Mouse (Mus musculus) embryonic facial prominence, embryonic 14.5 days (tissue): ENCODE data around the gene Sh3bp4. TPM values are rescaled to one million over a fixed set of nuclear protein-coding genes. Genes with fewer than 3 reads are reported as not detected.
A peak's percentile ranks its signal among the peaks of the same experiment; 100 is the strongest.

Experiments
- ATAC-seq: fragments of 200-750 bp; cut with Nextera tagmentation; 2 replicates; pipeline ENCODE4 v1.8.0; 2017; ENCODE audit warnings: low read depth, moderate number of reproducible peaks, moderate TSS enrichment
- DNase-seq: peaks from one replicate; pipeline ENCODE4 v3.0.0-alpha.2; 2015; ENCODE audit warnings: low spot score
- H3K27ac ChIP-seq: fragments of 300-500 bp; sonication (generic); replicated peaks from 2 replicates; pipeline ENCODE4 v1.5.1; 2014; ENCODE audit warnings: low read depth, mild to moderate bottlenecking, low read length, moderate library complexity
- H3K27me3 ChIP-seq: fragments of 300-500 bp; sonication (generic); replicated peaks from 2 replicates; pipeline ENCODE4 v1.6.1; 2014; ENCODE audit warnings: low read length; ENCODE audit not compliant: control insufficient read depth, insufficient read depth
- H3K36me3 ChIP-seq: fragments of 300-500 bp; sonication (generic); 2 replicates; pipeline ENCODE4 v1.6.1; 2014; ENCODE audit warnings: low read length, mixed read lengths; ENCODE audit not compliant: control insufficient read depth, insufficient read depth
- H3K4me1 ChIP-seq: fragments of 300-500 bp; sonication (generic); 2 replicates; pipeline ENCODE4 v1.6.1; 2014; ENCODE audit warnings: antibody characterized with exemption, low read length; ENCODE audit not compliant: control insufficient read depth, insufficient read depth
- H3K4me2 ChIP-seq: fragments of 300-500 bp; sonication (generic); 2 replicates; pipeline ENCODE4 v1.6.1; 2014; ENCODE audit warnings: low read depth, mild to moderate bottlenecking, low read length, moderate library complexity, mixed read lengths
- H3K4me3 ChIP-seq: fragments of 300-500 bp; sonication (generic); 2 replicates; pipeline ENCODE4 v1.5.1; 2014; ENCODE audit warnings: low read depth, mild to moderate bottlenecking, low read length
- H3K9ac ChIP-seq: fragments of 300-500 bp; sonication (generic); 2 replicates; pipeline ENCODE4 v1.6.1; 2014; ENCODE audit warnings: low read depth, mild to moderate bottlenecking, low read length, moderate library complexity, mixed read lengths
- H3K9me3 ChIP-seq: fragments of 300-500 bp; sonication (generic); 2 replicates; pipeline ENCODE4 v1.6.1; 2016; ENCODE audit warnings: low read length; ENCODE audit not compliant: control insufficient read depth
- WGBS: fragments of 180-500 bp; shearing (Covaris S2); extraction: QIAGEN DNeasy Blood & Tissue Kit; methylation state at CpG from one replicate; pipeline ENCODE4 v1.1.7; 2014; 5-methylcytosine and 5-hydroxymethylcytosine counted together
- polyA plus RNA-seq: library from polyadenylated mRNA; unstranded; fragments of >200 nt; fragmentation: Nextera tagmentation; extraction: Ambion mirVana; gene quantifications from 2 replicates; pipeline ENCODE4 v1.2.1, GENCODE M21; 2014

Gene Sh3bp4
- polyA plus RNA-seq, 1 experiment from 2014 or later, result 23.1 TPM

GRCm38 (mm10) chr1:89082171-89082882 is 12.1 kb downstream of the Sh3bp4 start:
- DNase-seq (no peak), ATAC-seq (no peak)
- no peak overlapping the region for H3K27ac ChIP-seq
- H3K4me3 ChIP-seq, result no peak overlapping the region
- H3K4me1 ChIP-seq, result peaks cover 42% of the 10 kb centered on the region
- H3K4me2 ChIP-seq, result no peak overlapping the region
- WGBS, result 60% methylated on average over 14 of the region's 14 CpGs
- no peaks in the 10 kb centered on the region for H3K36me3 ChIP-seq
- no peaks in the 10 kb centered on the region for H3K9me3 ChIP-seq
- no peak overlapping the region for H3K9ac ChIP-seq
- H3K27me3 ChIP-seq, result no peaks in the 10 kb centered on the region

GRCm38 (mm10) chr1:89086575-89087153 is 16.4 kb downstream of the Sh3bp4 start:
- no peak overlapping the region for H3K4me2 ChIP-seq
- H3K4me1 ChIP-seq, result peaks cover 38% of the 10 kb centered on the region
- H3K27ac ChIP-seq, result no peak overlapping the region
- 59% methylated on average over 9 of the region's 9 CpGs for WGBS
- H3K4me3 ChIP-seq, result no peak overlapping the region
- no peaks in the 10 kb centered on the region for H3K27me3 ChIP-seq
- H3K9me3 ChIP-seq, result no peaks in the 10 kb centered on the region
- ATAC-seq (peak; percentile 78), DNase-seq (peak; percentile 70)
- no peaks in the 10 kb centered on the region for H3K36me3 ChIP-seq
- H3K9ac ChIP-seq, result no peak overlapping the region

GRCm38 (mm10) chr1:89088144-89088543 is 17.9 kb downstream of the Sh3bp4 start:
- H3K4me1 ChIP-seq, result peaks cover 46% of the 10 kb centered on the region
- H3K4me3 ChIP-seq, result no peak overlapping the region
- H3K4me2 ChIP-seq, result no peak overlapping the region
- H3K27ac ChIP-seq, result no peak overlapping the region
- no peaks in the 10 kb centered on the region for H3K27me3 ChIP-seq
- ATAC-seq (no peak), DNase-seq (no peak)
- no peaks in the 10 kb centered on the region for H3K9me3 ChIP-seq
- WGBS, result 42% methylated on average over 10 of the region's 10 CpGs
- no peaks in the 10 kb centered on the region for H3K36me3 ChIP-seq
- no peak overlapping the region for H3K9ac ChIP-seq

- peaks cover 51% of the 10 kb centered on the region for H3K4me1 ChIP-seq
- H3K4me3 ChIP-seq, result no peak overlapping the region
- H3K36me3 ChIP-seq, result no peaks in the 10 kb centered on the region
- no peaks in the 10 kb centered on the region for H3K9me3 ChIP-seq
- H3K4me2 ChIP-seq, result no peak overlapping the region
- ATAC-seq, result no peak
- 54% methylated on average over 3 of the region's 3 CpGs for WGBS
- no peak overlapping the region for H3K9ac ChIP-seq
- no peak for DNase-seq
- no peaks in the 10 kb centered on the region for H3K27me3 ChIP-seq
- H3K27ac ChIP-seq, result no peak overlapping the region
These were observed 18.6 kb downstream of the Sh3bp4 start for GRCm38 (mm10) chr1:89088748-89089288.

GRCm38 (mm10) chr1:89089821-89090600 is 19.8 kb downstream of the Sh3bp4 start:
- no peak overlapping the region for H3K4me3 ChIP-seq
- no peak for ATAC-seq
- H3K27ac ChIP-seq, result no peak overlapping the region
- H3K4me1 ChIP-seq, result peaks cover 57% of the 10 kb centered on the region
- H3K27me3 ChIP-seq, result no peaks in the 10 kb centered on the region
- WGBS, result 76% methylated on average over 21 of the region's 21 CpGs
- no peak for DNase-seq
- no peak overlapping the region for H3K9ac ChIP-seq
- H3K9me3 ChIP-seq, result no peaks in the 10 kb centered on the region
- no peaks in the 10 kb centered on the region for H3K36me3 ChIP-seq
- H3K4me2 ChIP-seq, result no peak overlapping the region

- Histone ChIP-seq H3K27ac (no peak overlapping the region), H3K36me3 (no peaks in the 10 kb centered on the region), H3K4me1 (peaks cover 60% of the 10 kb centered on the region), H3K4me3 (no peak overlapping the region), H3K27me3 (no peaks in the 10 kb centered on the region), H3K4me2 (no peak overlapping the region), H3K9ac (no peak overlapping the region), H3K9me3 (no peaks in the 10 kb centered on the region)
- 74% methylated on average over 8 of the region's 8 CpGs for whole genome bisulfite sequencing
- ATAC-seq (no peak), DNase-seq (no peak)
These were observed 20.5 kb downstream of the Sh3bp4 start for GRCm38 (mm10) chr1:89090676-89091075.

- Histone ChIP-seq H3K9ac (peak overlapping the region; percentile 54; the same call in 1 of the 2 replicates), H3K4me3 (peak overlapping the region; percentile 13; the same call in 1 of the 2 replicates), H3K4me1 (peaks cover 56% of the 10 kb centered on the region), H3K27ac (peak overlapping the region; percentile 88), H3K27me3 (no peaks in the 10 kb centered on the region), H3K36me3 (no peaks in the 10 kb centered on the region), H3K4me2 (peak overlapping the region; percentile 48), H3K9me3 (no peaks in the 10 kb centered on the region)
- 0 out of 2 replicates have a peak, but pooled peaks have one; percentile 27 for ATAC-seq
- no peak for DNase-seq
- WGBS, result 17% methylated on average over 5 of the region's 5 CpGs
These were observed 21.8 kb downstream of the Sh3bp4 start for GRCm38 (mm10) chr1:89092019-89092418.

- peak overlapping the region; percentile 13; the same call in 1 of the 2 replicates for H3K4me3 ChIP-seq
- WGBS, result 4% methylated on average over 19 of the region's 19 CpGs
- H3K9ac ChIP-seq, result peak overlapping the region; percentile 54
- H3K9me3 ChIP-seq, result no peaks in the 10 kb centered on the region
- H3K36me3 ChIP-seq, result no peaks in the 10 kb centered on the region
- peak overlapping the region; percentile 88 for H3K27ac ChIP-seq
- peak overlapping the region; percentile 48 for H3K4me2 ChIP-seq
- H3K27me3 ChIP-seq, result no peaks in the 10 kb centered on the region
- DNase-seq, result peak; percentile 92
- peak; percentile 62 for ATAC-seq
- H3K4me1 ChIP-seq, result peaks cover 56% of the 10 kb centered on the region
These were observed 22.3 kb downstream of the Sh3bp4 start for GRCm38 (mm10) chr1:89092442-89092991.
